Mouse (Mus musculus): ENCODE measurements at regions not wholly inside any gene's neighbourhood (a gene's known extent, or its start where the extent isn't known, plus 50 kb on each side); places are given as distances from the start of the nearest gene placed in this dataset.

GRCm38 (mm10) chr13:6027207-6027606, 165.9 kb downstream of the Klf6 start:
- TF ChIP-seq CTCF (IDR thresholded peaks at IDR 0.05; ENCODE audit: extremely low read depth, insufficient read length, insufficient replicate concordance, low read depth, low read length) = no peak
- TF ChIP-seq POLR2A (IDR thresholded peaks at IDR 0.05; ENCODE audit: low read depth, low read length) = no peak
